26 mouse cellular contexts compared by ENCODE assay signal in genomic region chr17:14724786-14725185, GRCm38 (mm10). TPM values are rescaled to one million over a fixed set of nuclear protein-coding genes. Genes with fewer than 3 reads are reported as not detected.
DNase-seq lines count a peak whose midpoint lies in the region; ATAC-seq and TF ChIP-seq lines count a peak whose summit lies in the region.
"Had no signal": no experiment of that assay in that cellular context is flagged by ENCODE, and none has a peak within 500 bp of the region (broad histone marks: within the 10 kb centered on the region; RNA-seq: fewer than 3 reads in every experiment).

No protein-coding gene starts in this region.

- no peak overlapping the region for H3K9ac ChIP-seq in intestine, embryonic 14.5 days (ENCODE audit: low read length)
- no peak overlapping the region for H3K9ac ChIP-seq in intestine, postnatal 0 days (ENCODE audit: low read depth, low read length)
- H3K9ac ChIP-seq in MEL (ENCODE audit: control insufficient read depth, low read depth, low read length, poor library complexity, severe bottlenecking) = no peak overlapping the region
- H3K9ac ChIP-seq: forebrain, embryonic 13.5 days; hindbrain, embryonic 13.5 days had no signal

- no peaks in the 10 kb centered on the region for H3K36me3 ChIP-seq in intestine, embryonic 14.5 days (ENCODE audit: control insufficient read depth, insufficient read depth, low read length)
- H3K36me3 ChIP-seq in intestine, postnatal 0 days (ENCODE audit: control insufficient read depth, insufficient read depth) = no peaks in the 10 kb centered on the region
- H3K36me3 ChIP-seq in MEL (ENCODE audit: control insufficient read depth in 1 of 2, insufficient read depth in 2 of 2, low read length in 2 of 2) = no peaks in the 10 kb centered on the region
- H3K36me3 ChIP-seq: forebrain, embryonic 10.5 days; hindbrain, embryonic 10.5 days; hindbrain, embryonic 13.5 days had no signal

- H3K27ac ChIP-seq in intestine, embryonic 14.5 days (ENCODE audit: low read depth) = no peak overlapping the region
- H3K27ac ChIP-seq in intestine, postnatal 0 days (ENCODE audit: low read depth, low read length) = no peak overlapping the region
- H3K27ac ChIP-seq in MEL (ENCODE audit: control insufficient read depth, low read depth, low read length) = no peak overlapping the region
- H3K27ac ChIP-seq: forebrain, embryonic 10.5 days; forebrain, embryonic 13.5 days; hindbrain, embryonic 10.5 days; hindbrain, embryonic 13.5 days; hindbrain, postnatal 0 days had no signal

- H3K4me3 ChIP-seq in intestine, embryonic 14.5 days (ENCODE audit: low read depth, low read length) = no peak overlapping the region
- H3K4me3 ChIP-seq in intestine, postnatal 0 days (ENCODE audit: low read depth, low read length) = no peak overlapping the region
- H3K4me3 ChIP-seq in MEL (ENCODE audit: control insufficient read depth in 1 of 2, insufficient read depth in 1 of 2, low read depth in 2 of 2, low read length in 2 of 2) = no peak overlapping the region
- H3K4me3 ChIP-seq: forebrain, embryonic 10.5 days; forebrain, embryonic 13.5 days; hindbrain, embryonic 10.5 days; hindbrain, embryonic 13.5 days had no signal

- TF ChIP-seq RAD21 in MEL (IDR thresholded peaks at IDR 0.05; ENCODE audit: low read depth, low read length) = no peak

- H3K9me3 ChIP-seq in intestine, embryonic 14.5 days (ENCODE audit: control insufficient read depth, low read length) = 0 out of 2 replicates have a peak, but pooled peaks cover 2% of the 10 kb centered on the region
- H3K9me3 ChIP-seq in intestine, postnatal 0 days (ENCODE audit: control insufficient read depth) = no peaks in the 10 kb centered on the region
- H3K9me3 ChIP-seq in MEL (replicated peaks; ENCODE audit: insufficient read depth, low read length) = no peaks in the 10 kb centered on the region
- H3K9me3 ChIP-seq: forebrain, embryonic 10.5 days; forebrain, embryonic 13.5 days; hindbrain, embryonic 10.5 days; hindbrain, embryonic 13.5 days had no signal

- H3K79me2 ChIP-seq in MEL (ENCODE audit: control insufficient read depth, insufficient read depth, low read length, poor library complexity) = no peaks in the 10 kb centered on the region

- no peak for ATAC-seq in intestine, embryonic 14.5 days (replicated peaks; ENCODE audit: low FRiP score, low TSS enrichment, low read depth)
- ATAC-seq in intestine, postnatal 0 days = no peak
- ATAC-seq: forebrain, embryonic 13.5 days; forebrain, embryonic 16.5 days; hindbrain, postnatal 0 days; inflammation-experienced regulatory T-cells, adult 6 months; Patski had no signal

- H3K4me2 ChIP-seq in intestine, embryonic 14.5 days (ENCODE audit: low read length) = no peak overlapping the region
- no peak overlapping the region for H3K4me2 ChIP-seq in intestine, postnatal 0 days (replicated peaks; ENCODE audit: low read depth)
- H3K4me2 ChIP-seq: forebrain, embryonic 13.5 days; heart, embryonic 11.5 days; hindbrain, embryonic 13.5 days had no signal

- H3K4me1 ChIP-seq in intestine, embryonic 14.5 days (replicated peaks; ENCODE audit: control insufficient read depth, insufficient read depth, low read length) = peaks cover 4% of the 10 kb centered on the region
- H3K4me1 ChIP-seq in intestine, postnatal 0 days (replicated peaks; ENCODE audit: control insufficient read depth, insufficient read depth, low read length) = no peaks in the 10 kb centered on the region
- no peaks in the 10 kb centered on the region for H3K4me1 ChIP-seq in MEL (ENCODE audit: control insufficient read depth in 1 of 2, insufficient read depth in 2 of 2, low read length in 2 of 2)
- H3K4me1 ChIP-seq: forebrain, embryonic 13.5 days had no signal

- no peaks in the 10 kb centered on the region for H3K27me3 ChIP-seq in intestine, embryonic 14.5 days (replicated peaks; ENCODE audit: control insufficient read depth, insufficient read depth, low read length)
- H3K27me3 ChIP-seq in intestine, postnatal 0 days (replicated peaks; ENCODE audit: control insufficient read depth, insufficient read depth, low read length) = no peaks in the 10 kb centered on the region
- H3K27me3 ChIP-seq in MEL (ENCODE audit: control insufficient read depth in 1 of 2, insufficient read depth in 2 of 2, low read length in 2 of 2) = no peaks in the 10 kb centered on the region
- H3K27me3 ChIP-seq: forebrain, embryonic 13.5 days; hindbrain, embryonic 13.5 days; Patski had no signal

- no peak for TF ChIP-seq POLR2A in MEL (IDR thresholded peaks at IDR 0.05; ENCODE audit: control insufficient read depth in 1 of 2, insufficient read depth in 1 of 2, low read depth in 1 of 2, low read length in 2 of 2, poor library complexity in 1 of 2)

- intact Hi-C loops in left cerebral cortex, postnatal 25 days (cut with DNase I) = no loop called here

- WGBS in intestine, embryonic 14.5 days = 34% methylated on average over 2 of the region's 2 CpGs
- 15% methylated on average over 2 of the region's 2 CpGs for WGBS in intestine, postnatal 0 days

- peak; percentile 42 for DNase-seq in intestine, embryonic 14.5 days (ENCODE audit: low spot score)
- DNase-seq in A20 (ENCODE audit: low read depth, low spot score) (peak; percentile 36), MEL (ENCODE audit: low read depth, low spot score) (peak; percentile 2)
- no peak for DNase-seq in left cerebral cortex, postnatal 25 days (ENCODE audit: low spot score in 2 of 2)
- no peak for DNase-seq in thymus, postnatal 4 days
- DNase-seq: adrenal gland, postnatal 10 days; adrenal gland, postnatal 36 days; B cell, adult 2 months; cerebellum, adult 18-20 months; cerebellum, adult 9-10 months; cerebellum, postnatal 14 days; gastrocnemius, postnatal 10 days; gastrocnemius, postnatal 36 days; heart, adult 18-20 months; heart, postnatal 36 days; kidney, adult 2 months had no signal

- no peak for TF ChIP-seq EP300 in MEL (IDR thresholded peaks at IDR 0.05; ENCODE audit: low read depth in 1 of 2, low read length in 2 of 2)

- TF ChIP-seq CTCF in intestine, postnatal 0 days (IDR thresholded peaks at IDR 0.05; ENCODE audit: low read depth) = no peak
- no peak for TF ChIP-seq CTCF in MEL (IDR thresholded peaks at IDR 0.05 in 2 of 3, conservative IDR thresholded peaks at IDR 0.05 in 1 of 3; ENCODE audit: control insufficient read depth in 1 of 3, insufficient read depth in 1 of 3, low read depth in 2 of 3, low read length in 3 of 3, poor library complexity in 1 of 3, severe bottlenecking in 1 of 3)

TF ChIP-seq in MEL, 35 proteins besides CTCF, POLR2A, EP300 and RAD21:
- TF ChIP-seq ELF1 (IDR thresholded peaks at IDR 0.05; ENCODE audit: low read depth, low read length) (no peak), RCOR1 (IDR thresholded peaks at IDR 0.05; ENCODE audit: low read depth, low read length) (no peak), SMC3 (IDR thresholded peaks at IDR 0.05; ENCODE audit: low read depth, low read length) (no peak), POLR2AphosphoS2 (IDR thresholded peaks at IDR 0.05; ENCODE audit: low read length) (no peak), MAFK (IDR thresholded peaks at IDR 0.05; ENCODE audit: borderline replicate concordance, low read depth, low read length) (no peak), MYB (IDR thresholded peaks at IDR 0.05; ENCODE audit: low read depth, low read length) (no peak)

RNA-seq across cellular contexts. Expression of gene Thbs2, which starts 30.8 kb away (rescaled TPM):
- 55.6 and 59.1 TPM in 2 replicates for polyA plus RNA-seq in intestine, embryonic 14.5 days (2014; fragmentation: Nextera tagmentation; extraction: Ambion mirVana)
- 20.5 and 20.9 TPM in 2 replicates for polyA plus RNA-seq in intestine, postnatal 0 days (2015; fragmentation: Nextera tagmentation; extraction: Ambion mirVana)
- total RNA-seq in MEL (2012; rRNA removed) = not detected in 2 replicates
- polyA plus RNA-seq in MEL (2012; ENCODE audit: insufficient read depth in 1 of 2, insufficient read length in 2 of 2, low read depth in 1 of 2, low replicate concordance in 2 of 2, missing spikeins in 1 of 2) = not detected
- 1 to 10 TPM; 4.6 to 5.0 TPM for total RNA-seq in left cerebral cortex, postnatal 25 days (2021)

Comparison
In these comparisons a context has a peak if more than half of its experiments do, and no peak if none do; other contexts are left out.
1. DNase-seq: peak in intestine, embryonic 14.5 days (single experiment), A20 (single experiment) and MEL (single experiment); none in left cerebral cortex, postnatal 25 days (0 of 2) and thymus, postnatal 4 days (single experiment).
2. RNA of gene Thbs2, which starts 30.8 kb away (polyA plus RNA-seq): 55.6 to 59.1 TPM in intestine, embryonic 14.5 days and 20.5 to 20.9 TPM in intestine, postnatal 0 days; not detected in MEL; every median in the first group is over 10 times any median in the second.